Mouse (Mus musculus): ENCODE measurements around the gene Tln2. TPM values are rescaled to one million over a fixed set of nuclear protein-coding genes. Genes with fewer than 3 reads are reported as not detected.

Tln2 gene
- polyA plus RNA-seq, 1 experiment from 2014 or later = 22.9 TPM

DNA sequence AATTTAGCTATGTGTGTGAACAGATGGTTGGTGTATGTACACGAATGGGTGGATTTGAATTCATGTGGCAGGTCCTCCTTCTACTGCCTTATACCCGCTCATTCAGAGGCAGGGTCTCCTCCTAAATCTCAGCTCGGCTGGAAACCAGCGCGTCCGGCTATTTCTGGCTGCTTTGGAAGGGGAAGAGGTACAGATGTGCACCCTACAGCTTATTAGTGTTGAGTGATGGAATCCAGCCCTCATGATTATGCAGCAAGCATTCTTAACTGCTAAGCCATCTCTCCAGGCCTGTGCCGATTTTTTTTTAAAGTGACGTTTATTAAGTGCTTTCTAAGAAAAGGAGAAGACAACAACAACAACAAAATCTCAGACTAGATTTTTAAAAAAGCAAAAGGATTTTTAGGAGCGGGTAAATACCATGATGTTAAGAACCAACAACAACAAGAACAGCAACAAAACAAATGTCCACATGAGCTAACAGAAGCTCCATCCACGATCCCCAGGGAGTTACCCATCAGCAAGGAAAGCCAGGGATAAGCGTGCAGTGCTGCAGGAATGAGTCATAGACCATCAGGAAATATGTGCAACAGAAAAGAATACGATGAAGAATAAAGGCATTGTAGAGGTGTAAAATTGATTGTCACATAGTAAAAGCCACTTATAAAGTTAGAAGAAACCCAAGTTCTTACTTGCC lies 130.2 kb downstream of the Tln2 start:
- H3K4me3 ChIP-seq (ENCODE audit: low read depth, low read length) = no peak overlapping the region
- H3K4me1 ChIP-seq (replicated peaks; ENCODE audit: control insufficient read depth, insufficient read depth, low read length) = no peaks in the 10 kb centered on the region
- no peak overlapping the region for H3K27ac ChIP-seq (ENCODE audit: low read depth, low read length)
- H3K9ac ChIP-seq (ENCODE audit: low read length) = no peak overlapping the region
- no peak for DNase-seq (ENCODE audit: low spot score)
- H3K9me3 ChIP-seq (ENCODE audit: control insufficient read depth, low read length) = no peaks in the 10 kb centered on the region
- H3K27me3 ChIP-seq (ENCODE audit: control insufficient read depth, insufficient read depth, low read length) = no peaks in the 10 kb centered on the region
- no peak overlapping the region for H3K4me2 ChIP-seq (ENCODE audit: low read depth, low read length, severe bottlenecking)
- ATAC-seq (replicated peaks; ENCODE audit: low FRiP score) = no peak
- WGBS = 81% methylated on average over 12 of the region's 12 CpGs
- no peaks in the 10 kb centered on the region for H3K36me3 ChIP-seq (ENCODE audit: control insufficient read depth, insufficient read depth, low read length)

DNA sequence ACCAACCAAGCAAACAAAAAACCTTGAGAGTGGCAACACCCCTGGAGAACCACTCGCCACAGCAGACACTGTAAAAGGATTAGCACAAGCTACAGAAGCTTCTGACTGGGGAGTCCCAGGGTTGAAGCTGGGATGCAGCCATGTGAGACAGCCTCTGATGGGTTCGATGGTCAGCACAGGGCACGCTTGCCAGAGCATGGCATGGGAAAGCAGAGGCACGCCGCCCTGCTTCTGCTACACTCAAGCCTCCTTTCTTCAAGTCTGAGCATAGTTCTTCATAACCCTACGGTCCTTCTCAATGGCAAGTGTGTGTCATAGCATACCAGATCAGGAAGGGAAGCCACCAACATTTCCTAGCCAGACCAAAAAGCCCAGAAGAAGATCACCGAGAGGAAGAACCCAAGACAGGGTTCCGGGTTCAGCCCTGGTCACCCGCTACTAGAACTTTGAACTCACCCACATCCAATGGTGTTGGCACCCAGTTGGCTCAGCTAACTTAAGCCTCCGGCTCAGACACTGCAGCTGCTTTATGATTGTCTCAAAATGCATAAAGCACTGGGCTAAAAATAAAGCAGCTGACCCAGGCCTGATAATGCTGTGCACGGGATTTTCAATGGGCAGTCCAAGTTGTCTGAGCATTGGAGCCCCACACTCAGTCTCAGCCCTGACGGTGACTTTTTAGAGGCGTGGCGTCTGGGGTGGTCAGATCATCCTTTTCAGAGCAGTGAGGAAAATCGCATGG lies 131.0 kb downstream of the Tln2 start:
- no peak overlapping the region for H3K4me3 ChIP-seq (ENCODE audit: low read depth, low read length)
- DNase-seq (ENCODE audit: low spot score) (no peak), ATAC-seq (replicated peaks; ENCODE audit: low FRiP score) (no peak)
- no peak overlapping the region for H3K4me2 ChIP-seq (ENCODE audit: low read depth, low read length, severe bottlenecking)
- WGBS = 82% methylated on average over 15 of the region's 15 CpGs
- H3K27ac ChIP-seq (ENCODE audit: low read depth, low read length) = no peak overlapping the region
- no peak overlapping the region for H3K9ac ChIP-seq (ENCODE audit: low read length)
- no peaks in the 10 kb centered on the region for H3K27me3 ChIP-seq (ENCODE audit: control insufficient read depth, insufficient read depth, low read length)
- H3K36me3 ChIP-seq (ENCODE audit: control insufficient read depth, insufficient read depth, low read length) = no peaks in the 10 kb centered on the region
- H3K9me3 ChIP-seq (ENCODE audit: control insufficient read depth, low read length) = no peaks in the 10 kb centered on the region
- no peaks in the 10 kb centered on the region for H3K4me1 ChIP-seq (replicated peaks; ENCODE audit: control insufficient read depth, insufficient read depth, low read length)

DNA sequence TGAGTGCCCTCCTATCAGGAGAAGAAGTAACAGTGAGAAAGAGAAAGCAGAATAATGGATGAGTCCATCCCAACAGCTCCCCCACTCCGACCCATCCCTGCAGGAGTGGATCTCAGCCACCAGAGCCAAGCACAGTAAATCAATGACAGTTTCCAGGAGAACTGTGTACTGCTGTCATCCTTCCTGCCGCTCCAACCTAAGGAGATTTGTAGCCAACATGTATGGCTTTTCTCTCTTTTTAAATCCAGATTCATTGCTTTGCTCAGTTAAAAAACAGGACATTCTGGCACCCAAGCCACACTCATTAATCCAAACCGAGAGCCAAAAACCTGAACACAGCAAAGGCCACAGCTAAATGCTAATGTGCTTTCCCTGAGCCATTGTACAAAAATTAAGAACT lies 133.2 kb downstream of the Tln2 start:
- Histone ChIP-seq H3K27ac (ENCODE audit: low read depth, low read length) (no peak overlapping the region), H3K4me3 (ENCODE audit: low read depth, low read length) (no peak overlapping the region), H3K9me3 (ENCODE audit: control insufficient read depth, low read length) (no peaks in the 10 kb centered on the region), H3K4me2 (ENCODE audit: low read depth, low read length, severe bottlenecking) (no peak overlapping the region), H3K4me1 (replicated peaks; ENCODE audit: control insufficient read depth, insufficient read depth, low read length) (no peaks in the 10 kb centered on the region), H3K27me3 (ENCODE audit: control insufficient read depth, insufficient read depth, low read length) (no peaks in the 10 kb centered on the region), H3K36me3 (ENCODE audit: control insufficient read depth, insufficient read depth, low read length) (no peaks in the 10 kb centered on the region), H3K9ac (ENCODE audit: low read length) (no peak overlapping the region)
- DNase-seq (ENCODE audit: low spot score) = no peak
- ATAC-seq (replicated peaks; ENCODE audit: low FRiP score) = no peak
- WGBS = 90% methylated on average over 3 of the region's 3 CpGs

DNA sequence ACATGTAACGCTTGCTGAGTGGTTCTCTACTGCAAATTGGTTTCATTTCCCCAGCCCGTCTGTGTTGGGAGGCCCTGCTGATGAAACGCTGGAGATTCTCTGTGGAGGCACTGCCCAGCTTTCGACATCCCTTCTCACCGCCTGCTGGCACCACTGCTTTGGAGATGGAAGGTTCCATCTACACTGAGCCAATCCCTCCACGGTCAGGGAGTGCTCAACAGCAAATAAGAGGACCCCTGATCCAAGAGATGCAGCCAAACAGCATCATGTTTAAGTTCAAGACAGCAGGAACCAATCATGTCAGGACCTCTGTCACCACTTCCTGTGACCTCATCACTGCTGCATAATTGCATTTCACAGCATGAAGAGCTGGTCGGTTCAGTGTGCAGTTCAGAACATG lies 135.4 kb downstream of the Tln2 start:
- no peak overlapping the region for H3K9ac ChIP-seq (ENCODE audit: low read length)
- H3K9me3 ChIP-seq (ENCODE audit: control insufficient read depth, low read length) = no peaks in the 10 kb centered on the region
- H3K4me1 ChIP-seq (replicated peaks; ENCODE audit: control insufficient read depth, insufficient read depth, low read length) = no peaks in the 10 kb centered on the region
- DNase-seq (ENCODE audit: low spot score) (no peak), ATAC-seq (replicated peaks; ENCODE audit: low FRiP score) (no peak)
- 72% methylated on average over 7 of the region's 7 CpGs for WGBS
- H3K4me3 ChIP-seq (ENCODE audit: low read depth, low read length) = no peak overlapping the region
- H3K27ac ChIP-seq (ENCODE audit: low read depth, low read length) = no peak overlapping the region
- no peaks in the 10 kb centered on the region for H3K36me3 ChIP-seq (ENCODE audit: control insufficient read depth, insufficient read depth, low read length)
- no peaks in the 10 kb centered on the region for H3K27me3 ChIP-seq (ENCODE audit: control insufficient read depth, insufficient read depth, low read length)
- no peak overlapping the region for H3K4me2 ChIP-seq (ENCODE audit: low read depth, low read length, severe bottlenecking)

DNA sequence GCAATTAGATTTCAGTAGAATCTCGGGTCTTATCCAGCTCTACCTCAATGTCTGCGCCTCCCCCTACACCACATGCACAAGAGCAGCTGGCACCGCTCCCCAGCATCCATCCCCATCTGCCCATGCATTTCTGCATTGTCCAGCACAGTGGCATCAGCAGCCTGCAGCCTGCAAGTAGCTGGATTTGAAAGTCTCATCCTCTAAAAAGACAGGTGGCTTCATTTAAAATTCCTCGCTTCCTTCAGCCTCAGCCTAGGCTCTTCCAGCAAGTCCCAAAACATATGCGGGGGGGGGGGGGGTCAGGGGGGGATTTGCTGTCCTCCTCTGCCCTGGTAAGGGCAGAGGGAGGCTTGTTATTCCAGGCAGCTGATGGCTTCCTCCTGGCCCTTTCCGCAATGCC lies 141.4 kb downstream of the Tln2 start:
- Histone ChIP-seq H3K4me1 (replicated peaks; ENCODE audit: control insufficient read depth, insufficient read depth, low read length) (no peaks in the 10 kb centered on the region), H3K9me3 (ENCODE audit: control insufficient read depth, low read length) (no peaks in the 10 kb centered on the region), H3K9ac (ENCODE audit: low read length) (no peak overlapping the region), H3K36me3 (ENCODE audit: control insufficient read depth, insufficient read depth, low read length) (no peaks in the 10 kb centered on the region), H3K27me3 (ENCODE audit: control insufficient read depth, insufficient read depth, low read length) (no peaks in the 10 kb centered on the region), H3K4me2 (ENCODE audit: low read depth, low read length, severe bottlenecking) (no peak overlapping the region), H3K4me3 (ENCODE audit: low read depth, low read length) (no peak overlapping the region), H3K27ac (ENCODE audit: low read depth, low read length) (no peak overlapping the region)
- ATAC-seq (replicated peaks; ENCODE audit: low FRiP score) = no peak
- DNase-seq (ENCODE audit: low spot score) = no peak
- 70% methylated on average over 6 of the region's 6 CpGs for WGBS

DNA sequence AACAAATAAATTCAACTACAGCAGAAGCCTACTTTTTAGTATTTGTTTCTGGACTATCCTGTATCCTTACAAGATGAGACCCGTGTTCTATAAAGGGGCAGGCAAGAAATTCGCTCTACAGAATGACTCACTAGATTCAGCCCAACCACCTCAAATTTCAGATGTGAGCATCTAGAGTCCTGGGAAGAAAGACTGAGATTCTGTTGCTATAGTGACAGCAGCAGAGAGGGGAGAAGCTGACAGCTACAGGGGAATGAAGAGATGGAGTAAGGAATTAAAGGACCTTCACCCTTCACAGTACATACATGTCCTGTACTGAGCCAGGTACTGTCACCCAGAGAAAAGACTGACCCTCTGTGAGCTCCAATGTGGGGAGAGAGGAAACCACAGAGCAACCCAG lies 148.8 kb downstream of the Tln2 start:
- Histone ChIP-seq H3K4me2 (ENCODE audit: low read depth, low read length, severe bottlenecking) (no peak overlapping the region), H3K9me3 (ENCODE audit: control insufficient read depth, low read length) (no peaks in the 10 kb centered on the region), H3K9ac (ENCODE audit: low read length) (no peak overlapping the region), H3K27ac (ENCODE audit: low read depth, low read length) (no peak overlapping the region), H3K4me1 (replicated peaks; ENCODE audit: control insufficient read depth, insufficient read depth, low read length) (no peaks in the 10 kb centered on the region), H3K36me3 (ENCODE audit: control insufficient read depth, insufficient read depth, low read length) (no peaks in the 10 kb centered on the region), H3K27me3 (ENCODE audit: control insufficient read depth, insufficient read depth, low read length) (no peaks in the 10 kb centered on the region), H3K4me3 (ENCODE audit: low read depth, low read length) (no peak overlapping the region)
- DNase-seq (ENCODE audit: low spot score) (no peak), ATAC-seq (replicated peaks; ENCODE audit: low FRiP score) (no peak)
- WGBS = 90% methylated on average over 2 of the region's 2 CpGs

DNA sequence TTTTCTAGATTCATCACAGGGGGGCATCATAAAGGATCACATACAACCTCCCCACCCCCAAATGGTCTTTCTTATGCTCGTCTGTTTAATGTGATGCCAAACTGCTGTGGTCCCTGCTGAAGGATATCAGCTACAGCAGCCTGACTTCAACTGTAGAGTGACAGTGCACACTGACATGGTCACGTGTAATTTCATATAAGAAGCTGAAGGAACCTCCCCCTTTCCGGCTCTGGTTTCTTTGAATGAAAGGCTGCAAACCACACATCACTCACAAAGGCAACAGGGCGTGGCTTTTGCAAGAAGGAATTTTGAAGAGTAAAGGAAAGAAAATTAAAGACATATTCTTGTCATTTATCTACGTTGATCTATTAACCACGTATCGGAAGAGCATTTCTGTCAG lies 154.8 kb downstream of the Tln2 start:
- Histone ChIP-seq H3K36me3 (ENCODE audit: control insufficient read depth, insufficient read depth, low read length) (no peaks in the 10 kb centered on the region), H3K27ac (ENCODE audit: low read depth, low read length) (no peak overlapping the region), H3K9ac (ENCODE audit: low read length) (no peak overlapping the region), H3K4me3 (ENCODE audit: low read depth, low read length) (no peak overlapping the region), H3K4me2 (ENCODE audit: low read depth, low read length, severe bottlenecking) (no peak overlapping the region), H3K9me3 (ENCODE audit: control insufficient read depth, low read length) (no peaks in the 10 kb centered on the region), H3K27me3 (ENCODE audit: control insufficient read depth, insufficient read depth, low read length) (no peaks in the 10 kb centered on the region), H3K4me1 (replicated peaks; ENCODE audit: control insufficient read depth, insufficient read depth, low read length) (no peaks in the 10 kb centered on the region)
- ATAC-seq (replicated peaks; ENCODE audit: low FRiP score) = no peak
- 87% methylated on average over 7 of the region's 7 CpGs for WGBS
- no peak for DNase-seq (ENCODE audit: low spot score)

DNA sequence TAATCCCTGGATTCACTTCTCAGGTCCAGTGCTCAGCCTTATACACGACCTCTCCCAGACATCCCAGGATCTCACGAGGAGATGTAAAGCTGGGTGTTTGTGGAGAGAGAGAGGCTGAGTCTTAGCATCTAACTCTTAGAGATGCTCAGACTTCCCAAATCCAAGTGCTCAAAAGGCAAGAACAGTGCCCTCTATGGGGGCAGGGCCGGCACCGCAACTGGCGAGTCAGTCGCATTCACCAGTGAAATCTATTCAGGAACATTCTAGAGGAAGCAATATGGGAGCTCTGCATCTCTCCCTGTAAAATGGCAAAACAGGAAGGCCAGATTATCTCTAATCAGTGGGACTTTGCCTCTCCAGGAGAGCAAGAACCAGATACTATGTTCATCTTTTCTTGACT lies 159.9 kb downstream of the Tln2 start:
- no peaks in the 10 kb centered on the region for H3K36me3 ChIP-seq (ENCODE audit: control insufficient read depth, insufficient read depth, low read length)
- DNase-seq (ENCODE audit: low spot score) = no peak
- H3K4me3 ChIP-seq (ENCODE audit: low read depth, low read length) = no peak overlapping the region
- WGBS = 86% methylated on average over 6 of the region's 6 CpGs
- no peak for ATAC-seq (replicated peaks; ENCODE audit: low FRiP score)
- H3K9ac ChIP-seq (ENCODE audit: low read length) = no peak overlapping the region
- no peaks in the 10 kb centered on the region for H3K9me3 ChIP-seq (ENCODE audit: control insufficient read depth, low read length)
- H3K4me2 ChIP-seq (ENCODE audit: low read depth, low read length, severe bottlenecking) = no peak overlapping the region
- no peak overlapping the region for H3K27ac ChIP-seq (ENCODE audit: low read depth, low read length)
- no peaks in the 10 kb centered on the region for H3K27me3 ChIP-seq (ENCODE audit: control insufficient read depth, insufficient read depth, low read length)
- H3K4me1 ChIP-seq (replicated peaks; ENCODE audit: control insufficient read depth, insufficient read depth, low read length) = no peaks in the 10 kb centered on the region

DNA sequence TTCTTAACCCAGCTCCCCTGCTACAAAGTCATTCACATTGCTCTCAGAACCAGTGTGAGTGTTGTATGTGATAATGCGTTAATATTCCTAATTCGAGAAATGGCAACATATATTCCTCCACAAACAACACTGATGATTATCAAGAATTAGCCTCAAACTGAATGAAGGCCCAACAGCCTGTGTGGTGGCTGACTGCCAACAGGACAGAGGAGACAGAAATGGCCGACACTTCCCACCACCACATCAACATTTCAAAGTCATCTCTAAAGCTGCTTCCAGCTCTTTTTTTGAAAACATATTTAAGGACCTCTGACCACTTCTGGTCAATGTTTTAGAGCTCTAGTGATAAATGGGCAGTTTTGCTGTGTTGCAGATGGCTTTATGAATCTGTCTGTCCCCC lies 161.7 kb downstream of the Tln2 start:
- ATAC-seq (replicated peaks; ENCODE audit: low FRiP score) = no peak
- 96% methylated on average over 3 of the region's 3 CpGs for WGBS
- Histone ChIP-seq H3K9me3 (ENCODE audit: control insufficient read depth, low read length) (no peaks in the 10 kb centered on the region), H3K4me1 (replicated peaks; ENCODE audit: control insufficient read depth, insufficient read depth, low read length) (no peaks in the 10 kb centered on the region), H3K4me2 (ENCODE audit: low read depth, low read length, severe bottlenecking) (no peak overlapping the region), H3K27ac (ENCODE audit: low read depth, low read length) (no peak overlapping the region), H3K27me3 (ENCODE audit: control insufficient read depth, insufficient read depth, low read length) (no peaks in the 10 kb centered on the region), H3K9ac (ENCODE audit: low read length) (no peak overlapping the region), H3K36me3 (ENCODE audit: control insufficient read depth, insufficient read depth, low read length) (no peaks in the 10 kb centered on the region), H3K4me3 (ENCODE audit: low read depth, low read length) (no peak overlapping the region)
- no peak for DNase-seq (ENCODE audit: low spot score)

Data from forebrain, embryonic 11.5 days (tissue).